Mouse (Mus musculus): ENCODE results near the gene Hoxa6.
A peak's percentile ranks its signal among the peaks of the same experiment; 100 is the strongest.

Gene Hoxa6

DNA sequence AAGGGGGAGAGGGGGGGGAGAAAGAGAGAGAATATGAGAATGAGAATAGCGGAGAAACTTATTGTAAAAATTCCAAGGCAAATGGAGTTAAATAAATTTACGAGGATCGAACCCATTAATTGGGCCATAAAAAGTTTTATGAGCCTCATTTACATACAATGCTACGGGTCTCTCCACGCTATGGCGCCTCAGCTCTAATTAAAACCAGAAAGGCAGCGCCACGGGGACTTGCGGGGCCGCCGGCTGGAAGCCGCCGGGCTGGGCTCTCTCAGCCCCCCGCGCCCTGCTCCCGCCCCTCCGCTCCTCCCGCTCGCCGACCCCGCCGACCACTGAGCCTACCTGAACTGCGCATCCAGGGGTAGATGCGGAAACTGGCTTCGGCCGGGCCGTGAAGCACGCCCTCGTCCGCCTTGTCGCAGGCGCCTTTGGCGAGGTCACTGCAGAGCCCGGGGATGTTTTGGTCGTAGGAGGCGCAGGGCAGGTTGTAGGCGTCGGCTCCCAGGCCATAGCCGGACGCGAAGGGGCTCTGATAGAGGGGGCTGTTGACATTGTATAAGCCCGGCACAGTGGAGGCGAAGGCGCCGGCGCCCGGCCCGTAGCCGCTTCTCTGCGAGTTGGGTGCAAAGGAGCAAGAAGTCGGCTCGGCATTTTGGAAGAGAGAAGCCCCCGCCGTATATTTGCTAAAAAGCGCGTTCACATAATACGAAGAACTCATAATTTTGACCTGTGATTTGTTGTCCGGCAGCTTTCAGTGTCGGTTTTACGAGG is 8.4 kb upstream of the Hoxa6 start:
- DNase-seq (ENCODE audit: low read depth in 2 of 2, low spot score in 2 of 2) = no peak

GRCm38 (mm10) chr6:52215771-52216535 is 7.4 kb upstream of the Hoxa6 start:
- DNase-seq (ENCODE audit: low read depth in 2 of 2, low spot score in 2 of 2) = no peak

DNA sequence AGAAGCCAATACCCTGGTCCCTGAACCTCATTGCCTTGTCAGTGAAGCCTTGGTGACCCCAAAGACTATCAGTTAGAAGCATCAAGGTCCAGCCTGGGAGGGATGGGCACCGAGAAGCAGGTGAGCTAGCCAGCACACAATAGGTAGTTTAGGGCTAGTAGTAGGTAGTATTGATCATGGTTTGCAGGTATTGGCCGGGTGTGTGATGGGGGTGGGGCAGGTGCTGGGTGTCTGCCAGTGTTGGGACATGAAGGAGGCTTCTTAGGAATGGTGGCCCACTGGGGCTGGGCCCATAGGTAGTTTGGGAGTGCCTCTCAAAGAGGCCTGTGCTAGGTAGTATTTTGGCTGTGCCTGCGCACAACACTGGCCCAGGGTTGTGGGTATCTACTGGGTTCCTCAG is 6.5 kb upstream of the Hoxa6 start:
- DNase-seq (ENCODE audit: low read depth in 2 of 2, low spot score in 2 of 2) = no peak

DNA sequence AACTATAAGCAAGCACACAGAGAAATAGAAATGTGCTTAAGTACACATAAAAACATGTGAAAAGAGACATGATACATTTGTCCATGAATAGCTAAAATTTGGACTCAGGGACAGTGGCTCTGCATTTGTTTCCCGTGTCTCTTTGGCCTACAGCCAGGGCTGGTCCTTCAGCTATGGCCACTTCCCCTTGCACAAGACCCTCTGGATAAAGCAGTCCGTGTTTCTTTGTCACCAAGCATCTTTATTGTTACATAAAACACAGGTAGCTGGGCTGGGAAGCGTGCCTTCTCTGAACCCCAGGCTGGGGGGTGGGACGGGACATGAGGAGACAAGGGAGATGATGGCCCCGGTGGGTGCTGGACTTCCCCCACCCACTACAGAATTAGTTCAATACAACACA is 5.7 kb upstream of the Hoxa6 start:
- no peak for DNase-seq (ENCODE audit: low read depth in 2 of 2, low spot score in 2 of 2)

DNA sequence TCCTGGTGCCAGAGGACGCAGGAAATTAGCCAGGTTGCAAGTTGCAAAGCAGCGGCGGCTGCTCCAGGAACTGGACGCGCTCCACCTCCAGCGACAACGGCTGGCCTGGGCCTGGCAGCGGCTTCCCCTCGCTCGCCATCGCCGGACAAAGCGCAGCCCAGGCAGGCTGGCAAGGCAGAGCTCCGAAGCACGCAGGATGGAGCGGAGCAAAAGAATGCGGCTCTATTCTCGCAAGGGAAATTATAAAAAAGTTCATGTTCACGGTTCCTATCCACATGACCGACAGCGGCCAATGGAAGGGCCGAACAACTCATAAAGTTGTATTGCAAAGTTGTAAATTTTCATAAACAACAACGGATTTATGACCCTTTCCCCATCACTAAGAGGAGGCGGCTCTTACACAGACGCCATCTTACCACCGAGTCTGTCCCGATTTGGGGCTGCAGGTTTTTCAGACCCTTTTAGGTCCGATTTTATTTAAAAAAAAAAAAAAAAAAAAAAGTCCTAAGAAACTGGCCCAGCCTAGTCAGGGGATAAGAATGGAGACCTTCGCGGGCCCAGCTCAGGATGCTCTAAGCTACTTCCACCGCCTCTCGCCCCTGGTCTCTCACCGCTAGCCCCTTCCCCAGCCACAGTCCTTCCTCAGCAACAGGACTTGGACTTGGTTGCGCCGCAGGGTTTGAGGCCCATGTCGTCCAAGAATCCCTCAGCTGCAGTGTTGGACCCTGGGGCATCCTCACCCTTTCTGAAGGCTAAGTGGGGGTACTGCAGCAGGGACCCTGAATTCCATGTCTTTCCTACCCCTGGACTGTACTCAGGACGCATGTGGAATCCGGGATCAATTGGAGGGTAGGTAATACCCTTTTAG is 4.8 kb upstream of the Hoxa6 start, which contains the start of the genes Hoxa3 and Gm28308:
TSS of gene Hoxa3 (minus strand) at position 218 of the 868 bp plus-strand sequence.
TSS of gene Gm28308 (minus strand) at position 221 of the 868 bp plus-strand sequence.
- DNase-seq (ENCODE audit: low read depth in 2 of 2, low spot score in 2 of 2) = no peak

GRCm38 (mm10) chr6:52212556-52213118 is 4.1 kb upstream of the Hoxa6 start:
- no peak for DNase-seq (ENCODE audit: low read depth in 2 of 2, low spot score in 2 of 2)

GRCm38 (mm10) chr6:52211961-52212360 is 3.4 kb upstream of the Hoxa6 start:
- no peak for DNase-seq (ENCODE audit: low read depth in 2 of 2, low spot score in 2 of 2)

DNA sequence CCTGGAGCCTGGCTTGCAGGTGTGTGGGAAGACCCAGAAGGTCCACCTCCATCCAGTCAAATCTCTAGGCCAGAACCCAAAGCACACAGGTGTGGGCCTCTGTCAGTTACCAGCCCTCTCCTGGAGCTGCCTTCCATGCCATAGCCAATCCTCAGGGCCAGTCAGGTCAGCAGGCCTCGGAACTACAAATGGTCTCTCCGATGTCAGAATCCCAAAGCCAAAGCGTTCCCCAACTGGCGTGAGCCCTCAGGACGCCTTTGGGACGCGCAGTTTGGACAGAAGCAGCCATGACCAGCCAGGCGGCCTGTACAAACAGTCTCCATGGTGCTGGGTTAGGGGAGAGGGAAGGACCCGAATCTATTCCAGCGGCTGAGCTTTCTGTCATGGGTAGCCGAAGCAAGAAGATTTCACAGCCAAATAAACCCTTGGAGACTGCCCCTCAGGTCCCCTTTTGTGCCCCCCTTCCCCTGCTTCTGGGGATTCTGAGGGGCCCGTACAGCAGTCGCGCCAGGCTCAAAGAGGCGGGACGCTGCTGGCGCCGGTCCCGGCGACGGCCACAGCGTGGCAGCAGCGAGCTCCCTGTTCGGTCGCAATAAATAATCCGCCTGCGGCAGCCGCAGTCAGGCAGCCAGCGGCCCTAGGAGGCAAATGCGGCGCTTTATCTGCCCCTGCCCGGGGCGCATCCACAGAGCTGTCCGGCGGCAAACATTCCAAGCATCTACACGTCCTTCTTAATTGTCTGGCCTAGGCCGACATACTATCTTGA is 2.8 kb upstream of the Hoxa6 start:
- DNase-seq (ENCODE audit: low read depth in 2 of 2, low spot score in 2 of 2) = peak; percentile 60 to 73

GRCm38 (mm10) chr6:52209685-52210046 is 1.1 kb upstream of the Hoxa6 start:
- DNase-seq (ENCODE audit: low read depth in 2 of 2, low spot score in 2 of 2) = no peak

- DNase-seq (ENCODE audit: low read depth in 2 of 2, low spot score in 2 of 2) = no peak
Measured at GRCm38 (mm10) chr6:52208868-52209684, 554 bp upstream of the Hoxa6 start.

- DNase-seq (ENCODE audit: low read depth in 2 of 2, low spot score in 2 of 2) = no peak
Measured at GRCm38 (mm10) chr6:52207684-52207976, 892 bp downstream of the Hoxa6 start.

DNA sequence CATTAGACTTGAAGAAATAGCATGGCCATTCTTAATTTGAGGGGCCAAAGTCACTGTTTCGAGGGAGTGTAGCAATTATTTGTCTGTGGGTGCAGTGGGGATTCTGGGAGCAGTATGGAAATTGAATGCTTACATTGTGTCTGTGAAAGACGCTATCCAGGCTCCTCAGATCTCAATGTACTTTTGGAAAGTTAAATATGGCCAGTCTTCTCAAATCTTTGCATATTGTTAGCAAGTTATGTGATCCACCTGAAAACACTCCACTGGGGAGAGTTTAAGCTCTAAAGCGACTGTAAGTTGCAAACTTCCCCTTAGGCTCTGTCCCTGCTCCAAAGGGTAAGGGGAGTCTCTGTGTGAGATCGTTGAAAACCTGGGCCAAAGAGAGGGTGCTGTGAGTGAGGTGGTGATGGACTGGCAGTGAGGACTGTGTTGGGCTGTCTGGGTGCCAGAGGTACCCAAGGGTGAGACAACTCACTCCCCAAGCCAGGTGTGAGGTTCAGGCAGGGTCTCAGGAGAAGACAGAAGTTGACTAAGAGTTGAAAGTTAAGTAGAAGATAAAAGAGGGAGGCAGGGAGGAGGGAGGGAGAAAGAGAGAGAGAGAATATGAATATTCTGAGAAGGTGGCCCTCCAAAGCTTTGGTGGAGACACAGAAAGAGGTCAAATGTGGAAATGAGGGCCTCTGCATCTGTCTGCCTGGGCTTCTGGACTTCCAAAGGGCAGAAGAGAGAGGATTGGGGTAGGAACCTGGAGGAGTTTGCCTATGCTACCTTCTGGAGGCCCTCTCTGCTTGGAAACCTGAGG is 1.4 kb downstream of the Hoxa6 start:
- DNase-seq (ENCODE audit: low read depth in 2 of 2, low spot score in 2 of 2) = no peak

DNA sequence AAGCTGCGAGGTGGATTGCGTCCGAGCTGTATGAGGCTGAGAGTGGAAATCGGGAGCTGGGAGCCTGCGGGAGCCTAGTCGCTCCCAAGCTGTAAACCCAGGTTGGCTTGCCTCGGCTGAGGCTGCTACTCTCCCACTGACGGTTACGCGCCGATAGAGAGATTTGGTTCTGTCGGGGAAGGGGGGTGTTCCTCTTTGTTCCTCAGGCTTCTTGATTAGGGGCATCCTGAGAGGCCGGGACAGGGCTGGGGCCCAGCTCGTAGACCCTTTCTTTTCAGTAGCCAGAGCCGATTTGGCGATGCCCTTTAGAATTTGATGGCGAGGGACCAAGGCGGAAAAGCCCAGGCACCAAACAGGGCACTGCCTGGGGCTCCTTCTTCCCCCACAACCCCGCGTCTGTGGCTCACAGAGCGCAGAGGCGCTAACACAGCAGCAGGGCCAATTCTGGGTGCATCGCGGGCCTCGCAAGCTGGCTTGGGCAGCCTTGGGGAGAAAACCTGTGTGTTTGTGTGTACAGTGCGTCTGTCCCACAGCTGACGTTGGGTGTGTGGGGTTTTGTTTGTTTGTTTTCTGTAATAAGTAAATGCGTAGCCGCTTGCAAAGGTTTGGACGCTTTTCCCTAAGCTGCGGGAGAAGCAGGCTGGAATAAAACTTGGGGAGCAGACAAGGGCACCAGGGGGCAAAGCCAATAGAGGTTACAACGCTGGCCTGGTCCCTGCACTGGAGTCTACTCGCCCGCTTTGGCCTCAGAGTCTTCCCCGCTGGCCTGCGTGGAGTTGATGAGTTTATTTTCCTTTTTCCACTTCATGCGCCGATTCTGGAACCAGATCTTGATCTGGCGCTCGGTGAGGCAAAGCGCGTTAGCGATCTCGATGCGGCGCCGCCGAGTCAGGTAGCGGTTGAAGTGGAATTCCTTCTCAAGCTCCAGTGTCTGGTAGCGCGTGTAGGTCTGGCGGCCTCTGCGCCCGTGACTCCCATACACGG is 2.6 kb downstream of the Hoxa6 start:
- no peak for DNase-seq (ENCODE audit: low read depth in 2 of 2, low spot score in 2 of 2)

DNA sequence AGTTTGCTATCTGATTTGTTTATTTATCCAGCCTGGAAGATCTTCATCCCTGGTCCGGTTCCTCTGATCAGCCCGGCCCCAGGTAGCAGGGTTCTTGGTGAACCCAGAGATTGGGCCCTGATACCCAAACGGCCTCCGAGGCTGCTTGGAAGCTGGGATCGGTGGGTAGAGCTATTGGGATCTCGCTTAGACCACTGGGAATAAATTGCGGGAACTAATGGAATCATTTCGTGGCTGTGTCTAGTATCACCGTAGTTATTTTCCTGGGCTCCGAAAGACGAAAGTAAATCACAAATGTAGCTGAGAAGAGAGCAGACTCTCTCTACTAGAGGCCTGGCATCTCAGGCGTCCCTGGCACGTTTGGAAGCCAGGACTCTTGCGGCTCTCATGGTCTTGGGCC is 3.3 kb downstream of the Hoxa6 start:
- no peak for DNase-seq (ENCODE audit: low read depth in 2 of 2, low spot score in 2 of 2)

- DNase-seq (ENCODE audit: low read depth in 2 of 2, low spot score in 2 of 2) = no peak
Measured at GRCm38 (mm10) chr6:52204050-52204752, 4.3 kb downstream of the Hoxa6 start, which contains the start of gene Hoxa5. Hoxa5 (minus strand) TSS chr6:52204587.

- no peak for DNase-seq (ENCODE audit: low read depth in 2 of 2, low spot score in 2 of 2)
Measured at GRCm38 (mm10) chr6:52203371-52204049, 5.0 kb downstream of the Hoxa6 start.

- no peak for DNase-seq (ENCODE audit: low read depth in 2 of 2, low spot score in 2 of 2)
Measured at GRCm38 (mm10) chr6:52203121-52203370, 5.5 kb downstream of the Hoxa6 start.

All from CD8-positive naive resting alpha-beta T cell, adult 2 months (primary cell).